Mouse (Mus musculus) fibroblast of lung, adult 2 months (primary cell): Measurements from ENCODE around the gene Cygb.
"Not testable (repeated sequence)": the region's sequence is repeated elsewhere in the genome, so short reads cannot be mapped to it uniquely, and the experiment has no call there.

Source experiments
- DNase-seq: peaks from one replicate; pipeline ENCODE4 v3.0.0-alpha.2; 2011; ENCODE audit warnings: low read depth

Gene Cygb

DNA sequence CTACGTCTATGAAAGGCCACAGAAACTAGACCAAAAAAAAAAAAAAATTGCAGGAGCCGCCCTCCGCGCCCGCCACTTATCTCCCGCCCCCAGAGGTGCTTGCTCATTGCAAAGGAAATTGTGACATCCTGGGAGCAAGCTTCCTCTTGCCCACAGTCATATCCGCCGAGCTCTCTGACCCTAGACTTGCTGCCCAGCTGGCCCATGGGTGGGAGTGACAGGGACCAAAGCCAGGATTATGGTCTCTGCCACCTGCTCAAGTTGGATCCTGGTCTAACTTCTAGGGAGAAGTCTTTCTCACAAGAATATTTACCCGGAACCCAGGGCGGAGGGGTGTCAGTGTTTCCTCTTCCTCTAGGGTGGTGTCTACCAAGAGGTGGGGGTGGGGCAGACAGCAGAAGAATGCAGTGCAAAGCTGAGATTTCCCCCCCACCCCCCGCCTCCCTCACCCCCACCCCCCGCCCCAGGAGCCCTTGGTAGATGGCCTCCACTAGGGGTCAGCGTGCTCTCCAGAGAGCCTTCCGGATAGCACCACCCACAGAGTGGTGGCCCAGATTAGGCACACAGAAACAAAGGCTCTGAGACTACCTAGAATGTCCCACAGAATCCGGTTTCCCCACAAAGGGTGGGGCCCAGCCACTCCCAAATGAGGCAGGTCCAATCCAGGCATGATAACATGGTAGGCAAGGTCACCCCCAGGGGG is 38.2 kb downstream of the Cygb start:
- no peak for DNase-seq

DNA sequence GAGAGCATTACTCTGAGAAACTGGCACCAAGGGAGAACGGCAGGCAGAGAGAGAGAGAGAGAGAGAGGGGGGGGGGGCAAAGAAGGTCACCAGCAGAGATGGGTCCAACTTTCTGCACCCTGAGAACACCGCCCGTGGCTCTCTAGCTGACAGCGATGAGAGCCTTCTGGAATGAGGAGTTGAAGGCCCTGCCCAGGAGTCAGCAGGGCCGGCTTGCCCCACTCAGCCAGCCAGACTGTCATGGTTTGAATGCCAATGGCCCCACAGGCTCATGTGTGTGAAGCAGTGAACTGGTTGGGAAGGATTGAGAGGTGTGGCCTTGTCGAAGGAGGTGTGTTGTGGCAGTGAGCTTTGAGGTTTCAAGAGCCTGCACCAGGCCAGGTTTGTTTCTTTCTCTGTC is 40.9 kb downstream of the Cygb start:
- DNase-seq = no peak

DNA sequence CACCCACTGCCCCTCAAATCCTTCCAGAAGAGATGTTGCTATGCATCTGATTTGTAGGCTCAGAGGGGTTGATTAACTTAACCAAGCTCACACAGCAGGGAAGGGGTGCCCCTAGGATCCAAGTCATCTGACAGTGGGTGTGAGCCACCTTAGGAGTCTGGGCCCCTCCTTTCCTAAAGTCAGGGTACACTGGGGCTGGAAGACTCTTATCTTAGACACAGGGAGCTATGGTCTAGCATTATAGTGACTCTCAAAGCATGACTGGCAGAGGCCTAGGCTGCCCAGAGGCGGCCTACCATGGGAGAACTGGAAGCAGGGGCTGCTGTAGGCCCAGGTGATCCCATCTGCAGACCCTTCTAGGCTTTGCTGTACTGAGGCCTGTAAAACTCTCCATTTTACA is 41.6 kb downstream of the Cygb start:
- DNase-seq = no peak

DNA sequence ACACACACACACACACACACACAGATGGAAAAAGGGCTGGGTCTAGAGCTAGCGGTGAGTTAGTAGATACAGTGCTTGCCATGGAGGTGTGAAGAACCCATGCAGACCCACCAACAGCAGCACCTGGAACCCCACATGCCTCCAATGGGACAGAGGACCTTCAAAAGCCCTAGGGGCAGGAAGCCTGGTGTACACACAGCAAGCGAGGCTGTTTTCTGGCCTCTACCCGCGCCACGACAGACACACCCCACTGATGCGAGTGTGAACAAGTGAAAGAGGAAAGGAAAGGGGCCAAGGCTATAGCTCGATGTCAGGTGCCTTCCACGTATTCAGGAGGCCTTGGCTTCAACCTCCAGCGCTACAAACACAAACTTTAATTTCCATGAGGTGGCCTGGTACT is 42.2 kb downstream of the Cygb start:
- DNase-seq = no peak

DNA sequence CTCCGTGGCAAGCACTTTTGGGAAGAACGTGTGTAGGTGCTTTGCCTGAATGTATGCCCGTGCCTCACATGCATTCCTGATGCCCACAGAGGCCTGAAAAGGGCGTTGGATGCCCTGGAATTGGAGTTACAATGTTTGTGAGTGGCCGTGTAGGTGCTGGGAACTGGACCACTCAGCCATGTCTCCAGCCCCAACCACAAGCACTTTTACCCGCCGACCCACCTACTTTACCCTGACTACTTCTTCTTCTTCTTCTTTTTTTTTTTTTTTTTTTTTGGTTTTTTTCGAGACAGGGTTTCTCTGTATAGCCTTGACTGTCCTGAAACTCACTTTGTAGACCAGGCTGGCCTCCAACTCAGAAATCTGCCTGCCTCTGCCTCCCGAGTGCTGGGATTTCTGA is 42.9 kb downstream of the Cygb start:
- not testable (repeated sequence) for DNase-seq

DNA sequence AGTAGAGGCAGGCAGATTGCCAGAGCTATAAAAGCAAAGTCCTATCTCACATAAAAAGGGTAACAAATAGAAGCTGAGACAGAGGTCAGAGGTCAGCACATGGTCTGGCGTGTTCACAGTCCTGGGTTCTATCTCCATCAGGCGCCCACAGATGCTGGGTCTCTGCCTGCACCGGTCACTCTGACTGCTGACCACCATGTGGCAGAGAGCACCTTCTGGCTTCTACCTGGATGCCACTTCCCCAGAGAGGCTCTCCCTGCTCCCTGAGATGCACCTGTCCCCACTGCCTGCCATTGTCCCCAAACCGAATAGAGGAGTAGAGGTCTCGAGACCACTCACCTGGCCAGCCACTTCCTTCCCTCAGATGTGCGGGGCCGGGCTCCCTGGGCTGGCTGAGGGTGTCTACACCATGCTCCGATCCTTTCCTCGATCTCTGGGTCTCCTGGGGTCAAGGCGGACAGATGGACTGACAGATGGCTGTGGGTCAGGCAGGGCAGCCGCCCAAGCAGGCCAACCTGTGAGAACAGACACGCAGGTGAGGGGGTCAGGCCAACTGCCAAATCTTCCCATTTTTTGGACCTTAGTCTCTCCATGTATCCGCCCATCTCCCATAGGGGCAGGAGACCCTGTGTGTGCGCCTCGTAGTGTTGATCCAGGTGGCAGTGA is 44.0 kb downstream of the Cygb start:
- DNase-seq = no peak

DNA sequence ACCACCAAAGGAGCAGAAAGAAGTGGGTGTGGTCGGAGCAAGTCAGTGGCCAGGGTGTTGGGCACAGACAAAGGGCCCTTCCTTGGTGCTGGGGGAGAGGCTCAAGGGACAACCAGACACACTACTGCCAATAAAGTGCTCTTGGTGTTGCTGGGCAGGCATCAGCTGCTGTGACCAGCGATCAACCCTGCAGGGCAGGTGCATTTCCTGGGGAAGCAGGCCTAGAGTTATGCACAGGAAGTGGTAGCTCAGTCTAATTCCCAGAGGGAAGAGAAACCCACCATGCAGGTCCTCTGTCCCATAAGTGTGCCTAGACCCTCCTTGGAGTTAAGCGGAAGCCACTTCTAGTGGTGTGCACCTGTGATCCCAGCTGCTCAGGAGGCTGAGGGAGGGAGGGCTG is 46.4 kb downstream of the Cygb start:
- DNase-seq = no peak

DNA sequence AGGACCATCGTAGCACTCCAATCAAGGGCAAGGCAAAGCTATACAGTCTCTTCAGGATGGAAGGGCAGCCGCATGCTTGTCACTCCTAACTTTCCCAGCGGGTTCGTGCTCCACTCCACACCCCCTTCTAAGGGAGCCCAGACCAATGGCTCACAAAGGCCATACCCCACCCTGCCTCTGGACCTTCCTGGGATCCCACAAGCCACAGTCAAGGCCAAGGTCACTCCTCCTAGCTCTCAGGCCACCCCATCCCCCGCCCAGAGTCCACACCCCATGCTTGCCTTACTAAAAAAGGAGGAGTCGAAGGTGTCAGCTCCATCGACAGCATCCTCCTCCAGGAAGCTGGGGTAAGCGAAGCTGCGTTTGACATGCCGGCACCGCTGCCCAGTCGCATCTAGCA is 50.0 kb downstream of the Cygb start:
- DNase-seq = no peak

DNA sequence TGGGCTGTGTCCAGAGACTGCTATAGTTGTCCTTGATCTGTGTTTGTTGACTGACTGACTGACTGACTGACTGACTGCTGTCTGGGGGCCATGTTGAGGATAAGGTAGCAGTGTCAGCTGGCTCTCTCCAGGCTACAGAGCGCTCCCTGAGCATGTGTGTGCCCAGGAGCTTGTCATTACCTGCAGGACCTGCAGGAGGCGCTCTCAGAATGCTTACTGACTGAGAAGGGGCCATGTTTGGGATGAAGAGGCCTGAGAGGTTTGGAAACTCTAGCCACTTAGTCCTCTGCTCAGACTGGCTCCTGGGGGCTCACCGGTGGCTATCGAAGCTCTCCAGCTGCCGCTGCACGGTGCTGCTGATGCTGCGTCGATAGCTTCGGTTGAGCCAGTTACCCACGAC is 50.8 kb downstream of the Cygb start:
- no peak for DNase-seq

DNA sequence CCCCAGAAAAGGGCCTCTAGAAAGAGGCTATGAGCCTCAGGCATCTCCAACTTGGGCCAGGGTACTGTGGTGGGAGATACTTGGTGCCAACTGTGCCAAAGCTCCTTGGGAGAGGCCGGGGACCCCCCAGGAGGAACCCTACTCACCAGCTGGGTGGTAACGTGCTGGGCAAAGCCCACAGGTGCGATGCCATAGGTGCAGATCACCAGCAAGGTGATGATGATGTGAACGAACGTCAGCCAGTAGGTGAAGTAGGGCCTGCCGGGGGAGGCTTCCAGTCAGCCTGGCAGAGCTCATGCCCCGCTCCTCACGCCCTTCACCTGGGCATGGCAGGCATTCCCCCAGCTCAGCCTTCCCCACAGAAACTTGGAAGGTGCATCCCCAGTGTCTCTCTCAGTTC is 52.1 kb downstream of the Cygb start:
- no peak for DNase-seq

DNA sequence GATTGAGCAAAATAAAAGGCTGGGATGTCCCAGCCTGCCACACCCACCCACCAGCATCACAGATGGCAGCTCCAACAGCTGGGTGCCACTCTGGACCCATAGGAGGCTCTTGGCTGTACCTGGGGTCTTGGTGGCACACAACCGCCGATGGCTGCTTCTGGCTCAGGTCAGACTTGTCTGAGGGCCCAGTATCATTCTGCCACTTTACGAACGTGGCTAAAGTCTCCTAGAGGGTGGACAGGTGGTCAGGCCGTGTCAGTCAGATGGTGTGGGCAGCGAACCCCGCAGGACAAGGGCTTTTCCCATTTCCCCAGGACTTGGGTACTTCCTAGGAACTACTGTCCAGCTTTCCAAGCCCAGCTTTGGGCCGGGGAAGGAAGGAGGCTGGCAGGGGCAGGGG is 52.9 kb downstream of the Cygb start:
- DNase-seq = no peak

DNA sequence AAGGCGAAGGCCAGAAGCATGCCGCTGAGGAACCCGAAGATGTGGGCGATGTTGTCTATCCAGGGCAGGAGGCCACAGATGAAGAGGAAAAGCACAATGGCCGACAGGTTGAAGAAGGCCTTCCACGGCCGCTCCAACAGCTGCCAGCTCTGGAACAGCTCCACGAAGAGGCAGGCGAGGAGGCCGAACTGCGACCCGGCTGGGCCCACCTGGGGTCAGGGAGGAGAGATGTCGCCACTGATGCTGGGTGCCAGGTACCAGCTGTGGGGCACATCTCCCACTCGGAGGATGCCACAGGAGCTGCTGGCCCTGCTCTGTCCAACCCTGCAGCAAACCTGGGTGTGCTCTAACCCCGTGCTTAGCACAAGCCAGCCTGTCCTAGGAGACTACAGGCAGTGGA is 54.9 kb downstream of the Cygb start:
- DNase-seq = no peak

DNA sequence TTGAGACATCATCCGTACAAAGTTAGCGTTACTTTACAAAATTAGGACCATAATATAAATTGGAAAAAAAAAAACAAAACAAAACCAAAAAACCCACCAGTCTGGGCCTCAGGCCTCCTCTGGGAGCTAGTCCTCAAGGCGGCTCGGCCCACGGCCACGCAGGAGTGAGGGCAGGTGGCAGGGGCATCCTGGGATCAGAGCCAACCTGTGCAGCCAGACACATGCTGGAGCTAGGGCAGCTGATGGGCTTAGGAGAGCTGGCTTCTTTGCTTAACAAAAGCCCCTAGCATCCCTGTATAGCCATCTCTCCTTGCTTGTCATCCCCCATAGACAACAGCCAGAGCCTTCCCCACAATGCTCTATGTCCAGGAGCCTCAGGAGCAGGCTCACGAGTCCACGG is 55.9 kb downstream of the Cygb start:
- no peak for DNase-seq

DNA sequence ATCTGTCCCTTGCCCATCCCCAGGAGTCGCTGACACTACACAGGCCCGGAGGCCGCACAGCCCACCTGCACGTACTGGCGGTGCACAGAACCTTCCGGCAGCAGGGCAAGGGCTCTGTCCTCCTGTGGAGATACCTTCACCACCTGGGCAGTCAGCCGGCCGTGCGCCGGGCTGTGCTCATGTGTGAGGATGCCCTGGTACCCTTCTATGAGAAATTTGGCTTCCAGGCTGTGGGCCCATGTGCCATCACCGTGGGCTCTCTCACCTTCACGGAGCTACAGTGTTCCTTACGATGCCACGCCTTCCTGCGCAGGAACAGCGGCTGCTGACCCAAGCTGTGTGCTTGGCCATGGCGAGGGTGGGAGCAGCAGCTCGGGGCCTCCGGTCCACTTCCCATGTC is 57.3 kb downstream of the Cygb start:
- no peak for DNase-seq
